Mouse (Mus musculus) lung, adult 2 months (tissue): Measurements from ENCODE around the gene Gxylt1. TPM values are rescaled to one million over a fixed set of nuclear protein-coding genes. Genes with fewer than 3 reads are reported as not detected.
A peak's percentile ranks its signal among the peaks of the same experiment; 100 is the strongest.
"Not testable (repeated sequence)": the region's sequence is repeated elsewhere in the genome, so short reads cannot be mapped to it uniquely, and the experiment has no call there.

ENCODE experiments used
- DNase-seq: peaks from one replicate; pipeline ENCODE4 v3.0.0; 2022
- H3K4me1 ChIP-seq: fragments of 200-500 bp; 2 replicates; pipeline ENCODE4 v1.6.1; 2011; ENCODE audit warnings: low read length; ENCODE audit not compliant: control insufficient read depth, insufficient read depth
- H3K4me3 ChIP-seq: fragments of 200-500 bp; replicated peaks from 2 replicates; pipeline ENCODE3; 2011; ENCODE audit warnings: low read depth, mild to moderate bottlenecking, control low read depth, low read length; ENCODE audit errors: extremely low read depth
- CTCF ChIP-seq: fragments of 200-500 bp; IDR thresholded peaks from 2 replicates; pipeline ENCODE4 v1.5.1; 2011; ENCODE audit warnings: mild to moderate bottlenecking, low read length, control low read depth; ENCODE audit not compliant: insufficient read depth
- POLR2A ChIP-seq: fragments of 200-500 bp; IDR thresholded peaks from 2 replicates; pipeline ENCODE4 v1.6.1; 2011; ENCODE audit warnings: low read depth, mild to moderate bottlenecking, control low read depth, low read length, borderline replicate concordance; ENCODE audit errors: extremely low read depth
- WGBS: fragments of 180-500 bp; shearing (Covaris S2); methylation state at CpG from one replicate; pipeline ENCODE4 v1.1.7; 2018; 5-methylcytosine and 5-hydroxymethylcytosine counted together
- polyA plus RNA-seq: library from polyadenylated mRNA; depleted of rRNA; stranded (reverse); fragments of >200 nt; gene quantifications from 2 replicates; pipeline ENCODE4 v1.2.3, GENCODE M21; 2012

The Gxylt1 gene
- polyA plus RNA-seq, 1 experiment = 6.8 TPM

DNA sequence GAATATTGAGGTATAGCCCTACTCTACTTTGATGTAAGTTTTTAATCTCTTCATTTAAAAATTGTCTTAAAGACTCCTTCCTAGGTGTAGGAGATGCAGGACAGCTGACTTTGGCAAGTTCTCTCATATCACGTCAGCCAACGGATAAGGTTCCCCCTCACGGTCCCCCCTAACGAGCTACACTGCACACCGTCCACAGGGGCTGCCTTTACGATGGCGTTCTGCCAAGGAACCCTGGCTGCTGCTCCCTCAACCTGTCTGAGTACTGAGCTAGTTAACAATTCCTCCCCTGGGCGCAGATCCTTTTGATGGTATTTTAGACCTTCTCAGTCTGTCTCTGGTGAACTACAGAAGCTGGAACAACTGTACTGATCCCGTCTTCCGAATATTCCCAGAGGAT, 31.8 kb downstream of the Gxylt1 start:
- DNase-seq = no peak
- Histone ChIP-seq H3K4me3 (no peak overlapping the region), H3K4me1 (no peaks in the 10 kb centered on the region)
- WGBS = 79% methylated on average over 10 of the region's 10 CpGs
- TF ChIP-seq CTCF = no peak
- no peak for TF ChIP-seq POLR2A

DNA sequence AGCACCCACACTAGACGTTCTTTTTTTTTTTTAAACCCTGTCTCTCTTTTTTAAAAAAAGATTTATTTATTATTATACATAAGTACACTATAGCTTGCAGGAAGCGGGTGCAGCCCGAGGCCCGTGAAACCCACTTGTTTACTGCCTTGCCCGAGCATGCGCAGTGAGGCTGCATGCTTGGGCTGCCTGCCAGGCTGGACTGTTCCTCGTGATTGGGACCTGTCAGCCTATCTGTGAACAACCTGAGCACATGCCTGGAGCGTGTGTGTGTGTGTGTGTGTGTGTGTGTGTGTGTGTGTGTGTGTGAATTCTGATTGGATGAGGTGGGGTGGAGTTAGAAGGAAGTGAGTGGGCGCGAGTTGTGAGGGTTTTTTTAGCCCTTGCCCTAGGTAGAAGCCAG, 38.5 kb downstream of the Gxylt1 start:
- H3K4me1 ChIP-seq, H3K4me3 ChIP-seq, DNase-seq: not testable (repeated sequence)
- 79% methylated on average over 10 of the region's 10 CpGs for WGBS

DNA sequence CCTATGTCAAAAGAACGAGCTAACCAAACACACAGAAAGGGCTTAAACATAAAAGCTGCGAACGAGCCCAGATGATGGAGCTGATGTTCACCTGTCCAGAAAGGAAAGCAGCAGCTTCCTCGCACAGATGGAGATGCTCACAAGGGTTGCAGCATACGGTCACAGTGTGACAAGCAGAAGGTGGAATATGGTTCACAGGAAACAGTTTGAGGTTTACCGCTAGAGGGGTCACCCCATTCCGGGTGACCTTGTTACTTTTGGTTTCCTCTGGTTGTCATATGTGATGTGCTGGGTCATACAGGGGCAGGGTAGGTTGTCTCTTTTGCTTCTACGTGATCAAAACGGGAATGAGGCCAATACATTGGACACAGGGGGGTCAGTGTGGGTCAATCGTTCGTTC, 46.0 kb downstream of the Gxylt1 start:
- H3K4me3 ChIP-seq = no peak overlapping the region
- TF ChIP-seq CTCF = no peak
- no peak for TF ChIP-seq POLR2A
- WGBS = 67% methylated on average over 11 of the region's 11 CpGs
- DNase-seq = no peak
- no peaks in the 10 kb centered on the region for H3K4me1 ChIP-seq

DNA sequence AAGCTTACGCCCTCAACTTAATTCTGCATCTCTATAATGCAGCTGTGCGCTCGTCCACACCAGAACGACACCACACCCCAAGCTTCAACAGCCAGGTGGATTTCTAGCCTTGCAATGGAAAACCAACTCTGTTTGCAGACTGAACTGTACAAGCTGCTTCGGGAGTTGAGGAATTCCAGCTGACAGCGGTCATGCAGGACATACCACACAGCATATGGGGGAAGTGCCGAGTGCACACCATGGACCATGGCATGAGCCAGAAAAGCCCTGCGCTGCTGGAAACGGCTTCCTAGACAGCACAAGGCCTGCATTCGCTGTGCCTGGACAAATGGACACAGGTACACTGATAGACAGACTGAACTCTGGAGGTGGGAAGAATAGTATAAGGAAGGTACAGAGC, 46.6 kb downstream of the Gxylt1 start:
- Histone ChIP-seq H3K4me1 (no peaks in the 10 kb centered on the region), H3K4me3 (no peak overlapping the region)
- TF ChIP-seq POLR2A (no peak), CTCF (no peak)
- DNase-seq = no peak
- WGBS = 72% methylated on average over 10 of the region's 10 CpGs

DNA sequence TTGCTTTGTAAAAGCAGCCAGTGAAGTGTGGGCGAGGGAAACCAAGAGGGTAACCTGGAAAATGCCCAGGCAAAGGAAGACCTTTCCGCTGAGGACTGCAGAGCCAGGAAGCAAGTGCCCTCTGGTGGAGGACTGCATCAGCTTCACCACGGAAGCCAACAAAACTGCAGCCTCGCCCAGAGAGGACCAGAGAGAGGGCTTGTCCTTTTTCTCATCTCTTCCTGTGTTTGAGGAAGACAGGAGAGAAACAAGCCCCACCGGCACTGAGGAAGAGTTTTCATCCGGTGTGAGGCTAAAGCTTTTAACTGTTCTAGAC, 47.3 kb downstream of the Gxylt1 start:
- no peak overlapping the region for H3K4me3 ChIP-seq
- DNase-seq = no peak
- H3K4me1 ChIP-seq = no peaks in the 10 kb centered on the region
- TF ChIP-seq CTCF (peak; percentile 67), POLR2A (no peak)
- WGBS = 16% methylated on average over 6 of the region's 6 CpGs

DNA sequence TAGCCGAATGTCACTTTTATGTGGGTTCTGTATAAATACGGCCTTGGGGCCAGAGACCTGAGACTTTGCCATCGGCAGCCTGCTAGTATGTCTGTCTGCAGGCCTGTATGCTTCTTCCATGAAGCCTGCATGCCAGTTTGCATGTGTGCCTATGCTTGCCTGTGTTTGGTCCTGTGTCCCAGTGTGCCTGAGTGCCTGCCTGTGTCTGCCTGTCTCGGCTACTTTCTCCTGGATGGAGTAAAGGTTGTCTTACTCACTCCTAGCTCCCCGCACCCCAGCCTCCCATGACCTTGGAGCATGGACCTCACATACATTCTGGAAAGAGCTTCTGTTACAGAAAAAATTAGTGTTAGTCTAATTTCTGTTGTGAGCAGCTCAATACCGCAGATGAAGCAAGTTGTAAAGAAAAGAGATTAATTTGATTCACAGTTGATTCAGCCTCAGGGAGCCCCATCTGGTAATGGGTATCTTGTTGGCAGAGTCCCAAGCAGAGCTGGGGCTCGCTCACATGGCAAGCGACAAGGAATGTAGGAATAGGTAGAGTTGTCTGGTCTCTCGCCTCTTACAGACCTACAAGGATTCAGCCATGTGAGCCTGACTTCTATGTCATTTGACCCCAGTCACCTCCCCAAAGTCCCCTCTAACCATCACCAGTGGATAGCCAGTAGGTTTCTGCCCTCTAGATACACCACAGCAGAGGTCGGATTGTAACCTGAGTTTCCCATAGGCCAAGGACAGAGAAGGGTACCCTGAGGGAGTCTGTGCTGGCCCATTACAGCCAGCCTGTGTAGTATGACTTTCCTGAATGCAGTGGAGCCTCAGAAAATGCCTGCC, 47.8 kb downstream of the Gxylt1 start:
- TF ChIP-seq CTCF = no peak
- no peak for TF ChIP-seq POLR2A
- 91% methylated on average over 10 of the region's 10 CpGs for WGBS

DNA sequence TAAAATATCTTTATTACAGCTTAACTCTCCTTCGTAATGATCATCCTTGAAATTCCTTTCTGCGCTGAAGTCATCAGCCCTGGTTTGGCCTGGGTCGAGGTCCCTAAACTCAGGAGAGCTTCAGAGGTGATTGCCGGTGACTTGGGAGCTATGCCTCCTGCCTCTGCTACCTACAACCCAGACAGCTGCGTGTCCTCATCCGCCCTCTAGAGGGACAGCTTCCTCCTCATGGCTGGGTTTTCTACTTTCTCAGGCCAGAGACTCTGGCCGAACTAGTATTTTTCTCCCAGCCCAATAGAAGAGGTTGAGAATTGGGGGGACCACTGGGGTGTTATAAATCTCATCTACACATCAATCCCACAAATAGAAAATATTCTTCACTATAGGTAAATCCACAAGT, 52.5 kb downstream of the Gxylt1 start:
- no peaks in the 10 kb centered on the region for H3K4me1 ChIP-seq
- no peak for DNase-seq
- TF ChIP-seq POLR2A (no peak), CTCF (peak; percentile 56)
- WGBS = 51% methylated on average over 7 of the region's 7 CpGs
- no peak overlapping the region for H3K4me3 ChIP-seq

More for the DNA sequence above, 47.8 kb downstream of the Gxylt1 start:
- Histone ChIP-seq H3K4me3 (no peak overlapping the region), H3K4me1 (no peaks in the 10 kb centered on the region)
- no peak for DNase-seq

DNA sequence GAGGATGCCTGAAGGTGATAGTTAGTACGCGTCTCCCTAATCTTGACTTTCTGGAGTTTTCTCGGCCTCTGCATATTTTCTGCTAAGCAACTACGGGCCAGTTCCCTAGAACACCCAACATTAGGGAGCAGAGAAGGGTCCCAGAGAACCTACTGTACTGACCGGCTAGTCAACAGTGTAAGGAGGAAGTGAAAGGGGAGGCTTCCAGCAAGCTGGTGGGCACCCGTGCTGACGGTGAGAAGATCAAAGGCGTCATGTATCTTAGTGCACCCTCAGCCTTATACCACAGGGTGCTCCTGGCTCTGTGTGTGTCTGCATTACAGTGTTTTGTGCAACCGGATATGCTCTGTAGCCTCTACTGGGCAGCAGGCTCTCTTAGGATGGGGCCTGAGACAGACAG, 62.4 kb downstream of the Gxylt1 start:
- H3K4me3 ChIP-seq = no peak overlapping the region
- H3K4me1 ChIP-seq = no peaks in the 10 kb centered on the region
- WGBS = 73% methylated on average over 9 of the region's 9 CpGs
- DNase-seq = no peak
- TF ChIP-seq CTCF = no peak
- TF ChIP-seq POLR2A = no peak

DNA sequence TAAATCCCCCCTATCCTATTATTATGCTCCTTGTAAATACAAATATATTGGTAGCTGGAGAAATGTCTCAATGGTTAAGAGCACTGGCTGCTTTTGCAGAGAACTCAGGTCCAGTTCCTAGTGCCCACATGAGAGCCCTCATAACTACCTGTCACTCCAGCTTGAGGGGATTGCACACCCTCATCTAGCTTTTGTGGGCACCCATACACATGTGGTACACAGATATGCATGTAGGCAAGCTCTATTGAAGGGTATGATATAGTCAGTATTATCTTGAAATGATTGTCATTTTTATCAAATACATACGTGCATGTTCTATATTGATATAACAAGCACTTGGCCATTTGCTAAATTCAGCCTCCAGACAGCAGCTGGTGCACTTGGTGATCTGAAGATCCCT, 70.1 kb downstream of the Gxylt1 start:
- TF ChIP-seq POLR2A = no peak
- no peak for TF ChIP-seq CTCF
- no peak overlapping the region for H3K4me3 ChIP-seq
- DNase-seq = no peak
- WGBS = 76% methylated on average over 1 of the region's 1 CpGs
- H3K4me1 ChIP-seq = no peaks in the 10 kb centered on the region

DNA sequence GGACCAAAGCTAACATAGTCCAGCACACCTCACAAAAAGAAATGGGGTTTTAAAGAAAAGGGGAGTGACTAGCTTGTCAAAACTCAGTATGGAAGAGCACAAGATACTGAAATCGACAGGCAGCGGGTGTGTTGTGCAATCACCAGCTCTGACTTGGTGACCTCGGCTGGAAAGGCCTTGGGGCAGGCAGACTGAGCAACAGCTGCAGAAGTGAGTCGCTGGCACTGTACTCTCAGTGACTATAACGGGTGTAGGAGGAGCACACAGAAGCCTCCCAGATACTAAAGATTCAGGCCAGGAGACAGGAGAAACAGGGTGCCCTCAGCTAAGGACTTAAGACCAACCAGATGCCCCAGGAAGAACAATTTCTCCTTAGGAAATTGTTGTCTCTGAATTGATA, 73.0 kb downstream of the Gxylt1 start:
- no peak overlapping the region for H3K4me3 ChIP-seq
- no peaks in the 10 kb centered on the region for H3K4me1 ChIP-seq
- TF ChIP-seq CTCF (no peak), POLR2A (no peak)
- 54% methylated on average over 5 of the region's 5 CpGs for WGBS
- DNase-seq = no peak
